Mouse (Mus musculus): ENCODE measurements at regions not wholly inside any gene's neighbourhood (a gene's known extent, or its start where the extent isn't known, plus 50 kb on each side); places are given as distances from the start of the nearest gene placed in this dataset.
"Not testable (repeated sequence)": the region's sequence is repeated elsewhere in the genome, so short reads cannot be mapped to it uniquely, and the experiment has no call there.

- no peak for ATAC-seq (replicated peaks; ENCODE audit: low FRiP score, poor library complexity, severe bottlenecking)
These were observed 1453.2 kb upstream of the Gje1 start for GRCm38 (mm10) chr10:16171251-16171650.

GRCm38 (mm10) chr10:16159542-16159941 lies 1441.5 kb upstream of the Gje1 start:
- not testable (repeated sequence) for ATAC-seq (replicated peaks; ENCODE audit: low FRiP score, poor library complexity, severe bottlenecking)

- ATAC-seq (replicated peaks; ENCODE audit: low FRiP score, poor library complexity, severe bottlenecking): no peak
These were observed 1440.4 kb upstream of the Gje1 start for GRCm38 (mm10) chr10:16158445-16158844.

GRCm38 (mm10) chr10:16156954-16157353 lies 1438.9 kb upstream of the Gje1 start:
- ATAC-seq (replicated peaks; ENCODE audit: low FRiP score, poor library complexity, severe bottlenecking): no peak

GRCm38 (mm10) chr10:16148991-16149390 lies 1431.0 kb upstream of the Gje1 start:
- no peak for ATAC-seq (replicated peaks; ENCODE audit: low FRiP score, poor library complexity, severe bottlenecking)

- 0 out of 2 replicates have a peak, but pooled peaks have one; percentile 25 for ATAC-seq (replicated peaks; ENCODE audit: low FRiP score, poor library complexity, severe bottlenecking)
These were observed 1427.4 kb upstream of the Gje1 start for GRCm38 (mm10) chr10:16145397-16145796.

- ATAC-seq (replicated peaks; ENCODE audit: low FRiP score, poor library complexity, severe bottlenecking): no peak
These were observed 1405.9 kb upstream of the Gje1 start for GRCm38 (mm10) chr10:16123902-16124301.

GRCm38 (mm10) chr10:16088210-16088609 lies 1370.2 kb upstream of the Gje1 start:
- no peak for ATAC-seq (replicated peaks; ENCODE audit: low FRiP score, poor library complexity, severe bottlenecking)

GRCm38 (mm10) chr10:16053008-16053407 lies 1335.0 kb upstream of the Gje1 start:
- ATAC-seq (replicated peaks; ENCODE audit: low FRiP score, poor library complexity, severe bottlenecking): no peak

- ATAC-seq (replicated peaks; ENCODE audit: low FRiP score, poor library complexity, severe bottlenecking): no peak
These were observed 1334.5 kb upstream of the Gje1 start for GRCm38 (mm10) chr10:16052463-16052889.

- ATAC-seq (replicated peaks; ENCODE audit: low FRiP score, poor library complexity, severe bottlenecking): no peak
These were observed 1318.2 kb upstream of the Gje1 start for GRCm38 (mm10) chr10:16036255-16036654.

- ATAC-seq (replicated peaks; ENCODE audit: low FRiP score, poor library complexity, severe bottlenecking): no peak
These were observed 1315.1 kb upstream of the Gje1 start for GRCm38 (mm10) chr10:16033096-16033495.

- ATAC-seq (replicated peaks; ENCODE audit: low FRiP score, poor library complexity, severe bottlenecking): no peak
These were observed 1312.8 kb upstream of the Gje1 start for GRCm38 (mm10) chr10:16030802-16031201.

GRCm38 (mm10) chr10:16014806-16015205 lies 1296.8 kb upstream of the Gje1 start:
- no peak for ATAC-seq (replicated peaks; ENCODE audit: low FRiP score, poor library complexity, severe bottlenecking)

- no peak for ATAC-seq (replicated peaks; ENCODE audit: low FRiP score, poor library complexity, severe bottlenecking)
These were observed 1283.2 kb upstream of the Gje1 start for GRCm38 (mm10) chr10:16001246-16001645.

GRCm38 (mm10) chr10:15993275-15993674 lies 1275.3 kb upstream of the Gje1 start:
- ATAC-seq (replicated peaks; ENCODE audit: low FRiP score, poor library complexity, severe bottlenecking): no peak
